Mouse (Mus musculus): Measurements from ENCODE around the gene Cfap77. TPM values are rescaled to one million over a fixed set of nuclear protein-coding genes. Genes with fewer than 3 reads are reported as not detected.

Cfap77 gene
- polyA plus RNA-seq, 1 experiment, result 0.38 TPM

- TF ChIP-seq CTCF (IDR thresholded peaks at IDR 0.05; ENCODE audit: borderline replicate concordance, control insufficient read depth, extremely low read depth, insufficient read depth, low read length, poor library complexity), result no peak
- TF ChIP-seq POLR2A (IDR thresholded peaks at IDR 0.05; ENCODE audit: control insufficient read depth, extremely low read depth, insufficient read depth, low read length, poor library complexity), result no peak
- 75% methylated on average over 18 of the region's 18 CpGs for WGBS
- H3K36me3 ChIP-seq (ENCODE audit: control insufficient read depth, insufficient read depth, low read length), result no peaks in the 10 kb centered on the region
- no peak overlapping the region for H3K27ac ChIP-seq (ENCODE audit: control insufficient read depth, insufficient read depth, low read length)
- no peaks in the 10 kb centered on the region for H3K27me3 ChIP-seq (ENCODE audit: control insufficient read depth, insufficient read depth, low read length)
- H3K4me1 ChIP-seq (replicated peaks; ENCODE audit: control insufficient read depth, insufficient read depth, low read length), result no peaks in the 10 kb centered on the region
- no peak for DNase-seq
- H3K4me3 ChIP-seq (ENCODE audit: control insufficient read depth, insufficient read depth, low read length), result no peak overlapping the region
These were observed 14.0 kb downstream of the Cfap77 start for GRCm38 (mm10) chr2:29040594-29041476.

DNA sequence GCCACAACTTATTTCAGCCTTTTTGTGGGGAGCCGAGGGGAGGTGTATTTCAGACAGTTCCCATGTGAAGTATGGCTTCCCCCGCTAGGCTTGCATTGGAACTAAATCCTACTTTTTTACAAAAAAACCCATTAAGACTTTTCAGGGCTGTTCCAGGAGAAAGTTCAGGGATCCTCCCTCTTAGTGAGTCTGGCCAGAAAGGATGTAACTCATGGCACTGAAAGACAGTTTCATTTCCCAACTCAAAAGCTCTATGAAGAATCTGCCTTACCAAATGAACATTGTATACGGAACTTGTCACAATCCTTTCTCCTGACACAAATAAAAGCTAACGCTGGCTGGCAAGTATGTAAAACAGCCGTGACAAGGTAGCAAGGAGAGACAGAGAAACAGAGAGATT lies 15.1 kb downstream of the Cfap77 start:
- WGBS, result 48% methylated on average over 5 of the region's 5 CpGs
- Histone ChIP-seq H3K27ac (ENCODE audit: control insufficient read depth, insufficient read depth, low read length) (no peak overlapping the region), H3K4me1 (replicated peaks; ENCODE audit: control insufficient read depth, insufficient read depth, low read length) (no peaks in the 10 kb centered on the region), H3K27me3 (ENCODE audit: control insufficient read depth, insufficient read depth, low read length) (no peaks in the 10 kb centered on the region), H3K4me3 (ENCODE audit: control insufficient read depth, insufficient read depth, low read length) (no peak overlapping the region), H3K36me3 (ENCODE audit: control insufficient read depth, insufficient read depth, low read length) (no peaks in the 10 kb centered on the region)
- DNase-seq, result no peak
- TF ChIP-seq POLR2A (IDR thresholded peaks at IDR 0.05; ENCODE audit: control insufficient read depth, extremely low read depth, insufficient read depth, low read length, poor library complexity), result no peak
- TF ChIP-seq CTCF (IDR thresholded peaks at IDR 0.05; ENCODE audit: borderline replicate concordance, control insufficient read depth, extremely low read depth, insufficient read depth, low read length, poor library complexity), result no peak

DNA sequence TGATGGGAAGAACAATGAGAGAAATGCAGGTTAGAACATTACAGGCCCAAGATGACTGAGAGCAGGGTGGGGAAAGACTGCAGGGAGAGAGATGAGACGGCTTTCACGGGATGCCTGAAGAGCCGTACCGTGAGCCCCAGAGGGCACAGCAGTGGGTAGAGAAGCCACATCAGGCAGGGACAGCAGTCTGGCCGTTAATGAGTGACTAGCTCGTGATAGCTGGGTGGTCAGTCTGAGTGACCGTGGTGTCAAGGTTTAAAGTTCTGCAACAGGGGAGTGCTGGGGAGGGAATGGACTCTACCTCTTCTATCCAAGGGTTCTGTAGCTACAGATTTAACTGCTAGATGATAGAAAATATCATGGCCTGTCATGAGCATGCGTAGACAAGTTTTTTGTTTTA lies 19.2 kb downstream of the Cfap77 start:
- 87% methylated on average over 8 of the region's 8 CpGs for WGBS
- no peaks in the 10 kb centered on the region for H3K4me1 ChIP-seq (replicated peaks; ENCODE audit: control insufficient read depth, insufficient read depth, low read length)
- H3K27ac ChIP-seq (ENCODE audit: control insufficient read depth, insufficient read depth, low read length), result no peak overlapping the region
- no peak overlapping the region for H3K4me3 ChIP-seq (ENCODE audit: control insufficient read depth, insufficient read depth, low read length)
- no peak for DNase-seq
- H3K27me3 ChIP-seq (ENCODE audit: control insufficient read depth, insufficient read depth, low read length), result no peaks in the 10 kb centered on the region
- TF ChIP-seq POLR2A (IDR thresholded peaks at IDR 0.05; ENCODE audit: control insufficient read depth, extremely low read depth, insufficient read depth, low read length, poor library complexity) (no peak), CTCF (IDR thresholded peaks at IDR 0.05; ENCODE audit: borderline replicate concordance, control insufficient read depth, extremely low read depth, insufficient read depth, low read length, poor library complexity) (no peak)
- no peaks in the 10 kb centered on the region for H3K36me3 ChIP-seq (ENCODE audit: control insufficient read depth, insufficient read depth, low read length)

DNA sequence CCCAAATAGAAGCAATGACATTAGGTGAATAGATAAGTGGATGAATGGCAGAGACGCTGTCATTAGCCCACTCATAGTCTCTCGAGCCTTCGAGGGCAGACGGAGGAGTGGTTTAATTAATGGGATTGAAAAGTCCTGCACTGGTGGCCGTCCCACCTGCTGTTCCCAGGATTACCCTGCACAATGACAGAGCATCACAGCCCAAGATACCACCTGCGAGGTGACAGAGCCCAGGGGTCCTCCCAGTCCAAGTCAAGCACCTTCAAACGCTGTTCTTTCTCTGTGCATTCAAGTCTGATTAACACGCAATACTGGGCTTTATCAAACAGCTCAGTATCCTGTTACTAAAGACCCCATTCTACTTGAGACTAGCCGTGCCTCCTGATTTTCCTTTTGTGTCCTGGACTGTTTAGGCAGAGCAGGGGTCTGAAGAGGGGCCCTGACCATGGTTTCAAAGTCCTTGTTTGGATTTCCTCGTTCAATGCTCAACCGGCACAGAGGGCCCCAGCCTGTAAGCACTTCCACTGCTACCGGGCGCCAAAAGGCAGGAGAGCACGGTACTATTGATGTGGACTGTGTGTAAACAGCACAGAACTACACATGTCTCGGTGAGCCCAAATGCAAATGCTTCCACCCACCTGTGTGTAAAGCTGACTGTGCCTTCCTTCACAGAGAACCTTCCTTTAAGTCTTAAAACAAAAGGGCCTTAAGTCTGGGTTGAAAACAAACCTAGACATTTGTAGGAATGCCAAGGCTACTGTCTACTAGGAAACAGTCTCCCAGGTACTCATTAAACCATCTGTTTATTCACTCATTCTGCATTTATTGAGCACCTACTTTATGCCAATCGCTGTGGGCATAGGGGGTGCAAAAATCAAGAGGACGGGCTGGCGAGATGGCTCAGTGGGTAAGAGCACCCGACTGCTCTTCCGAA lies 20.1 kb downstream of the Cfap77 start:
- DNase-seq, result no peak
- Histone ChIP-seq H3K27ac (ENCODE audit: control insufficient read depth, insufficient read depth, low read length) (no peak overlapping the region), H3K36me3 (ENCODE audit: control insufficient read depth, insufficient read depth, low read length) (no peaks in the 10 kb centered on the region), H3K27me3 (ENCODE audit: control insufficient read depth, insufficient read depth, low read length) (no peaks in the 10 kb centered on the region), H3K4me3 (ENCODE audit: control insufficient read depth, insufficient read depth, low read length) (no peak overlapping the region), H3K4me1 (replicated peaks; ENCODE audit: control insufficient read depth, insufficient read depth, low read length) (no peaks in the 10 kb centered on the region)
- TF ChIP-seq CTCF (IDR thresholded peaks at IDR 0.05; ENCODE audit: borderline replicate concordance, control insufficient read depth, extremely low read depth, insufficient read depth, low read length, poor library complexity) (no peak), POLR2A (IDR thresholded peaks at IDR 0.05; ENCODE audit: control insufficient read depth, extremely low read depth, insufficient read depth, low read length, poor library complexity) (no peak)
- 88% methylated on average over 20 of the region's 20 CpGs for WGBS

GRCm38 (mm10) chr2:29031951-29032350 lies 22.9 kb downstream of the Cfap77 start:
- no peak for DNase-seq
- H3K4me1 ChIP-seq (replicated peaks; ENCODE audit: control insufficient read depth, insufficient read depth, low read length), result no peaks in the 10 kb centered on the region
- H3K4me3 ChIP-seq (ENCODE audit: control insufficient read depth, insufficient read depth, low read length), result no peak overlapping the region
- H3K36me3 ChIP-seq (ENCODE audit: control insufficient read depth, insufficient read depth, low read length), result no peaks in the 10 kb centered on the region
- no peak overlapping the region for H3K27ac ChIP-seq (ENCODE audit: control insufficient read depth, insufficient read depth, low read length)
- WGBS, result 93% methylated on average over 4 of the region's 4 CpGs
- H3K27me3 ChIP-seq (ENCODE audit: control insufficient read depth, insufficient read depth, low read length), result no peaks in the 10 kb centered on the region
- TF ChIP-seq CTCF (IDR thresholded peaks at IDR 0.05; ENCODE audit: borderline replicate concordance, control insufficient read depth, extremely low read depth, insufficient read depth, low read length, poor library complexity) (no peak), POLR2A (IDR thresholded peaks at IDR 0.05; ENCODE audit: control insufficient read depth, extremely low read depth, insufficient read depth, low read length, poor library complexity) (no peak)

DNA sequence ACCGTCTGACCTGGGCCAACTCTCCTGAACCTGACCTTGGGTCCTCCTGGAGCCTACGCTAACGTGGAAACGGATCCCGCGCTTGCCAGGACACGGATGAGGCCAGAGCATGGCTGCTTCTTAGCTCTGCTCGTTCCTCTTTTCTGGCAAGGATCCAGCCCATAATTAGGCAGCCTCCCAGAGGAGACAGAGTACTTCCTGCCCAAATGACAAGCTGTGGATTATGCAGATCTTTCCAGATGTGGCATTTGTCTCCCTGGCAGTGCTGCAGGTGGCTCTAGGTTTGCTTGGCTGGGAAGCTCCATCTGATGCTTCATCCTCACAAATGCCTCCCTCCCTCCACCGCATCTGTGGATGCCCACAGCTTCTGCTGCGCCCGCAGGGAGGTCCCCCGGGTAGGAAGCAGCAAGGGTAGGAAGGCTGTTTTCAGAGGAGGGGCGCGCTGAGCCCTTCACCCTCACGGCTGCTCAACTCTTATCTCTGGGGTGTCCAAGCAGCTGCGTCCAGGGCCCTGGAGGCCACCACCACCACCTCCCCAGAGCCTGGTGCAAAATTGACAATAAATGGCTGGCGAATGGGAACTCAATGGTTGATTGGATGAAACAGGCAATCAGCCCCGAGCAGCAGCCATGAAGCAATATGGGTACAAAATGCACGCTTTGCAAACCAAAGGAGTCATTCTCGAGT lies 24.7 kb downstream of the Cfap77 start:
- no peak for TF ChIP-seq POLR2A (IDR thresholded peaks at IDR 0.05; ENCODE audit: control insufficient read depth, extremely low read depth, insufficient read depth, low read length, poor library complexity)
- no peak for TF ChIP-seq CTCF (IDR thresholded peaks at IDR 0.05; ENCODE audit: borderline replicate concordance, control insufficient read depth, extremely low read depth, insufficient read depth, low read length, poor library complexity)
- no peaks in the 10 kb centered on the region for H3K27me3 ChIP-seq (ENCODE audit: control insufficient read depth, insufficient read depth, low read length)
- H3K36me3 ChIP-seq (ENCODE audit: control insufficient read depth, insufficient read depth, low read length), result no peaks in the 10 kb centered on the region
- WGBS, result 50% methylated on average over 20 of the region's 20 CpGs
- no peak overlapping the region for H3K27ac ChIP-seq (ENCODE audit: control insufficient read depth, insufficient read depth, low read length)
- DNase-seq, result no peak
- H3K4me3 ChIP-seq (ENCODE audit: control insufficient read depth, insufficient read depth, low read length), result no peak overlapping the region
- no peaks in the 10 kb centered on the region for H3K4me1 ChIP-seq (replicated peaks; ENCODE audit: control insufficient read depth, insufficient read depth, low read length)
